Mouse (Mus musculus) CH12.LX (cell line): ENCODE results near the gene Zfp882. TPM values are rescaled to one million over a fixed set of nuclear protein-coding genes. Genes with fewer than 3 reads are reported as not detected.

Experiments
- DNase-seq: peaks from one replicate; pipeline ENCODE4 v3.0.0-alpha.2; 2013; ENCODE audit errors: extremely low read depth
- H3K27ac ChIP-seq: 2 replicates; pipeline ENCODE4 v1.5.1; 2012; ENCODE audit warnings: low read depth, mild to moderate bottlenecking, control low read depth, moderate library complexity; ENCODE audit not compliant: insufficient read depth
- H3K27me3 ChIP-seq: replicated peaks from 2 replicates; pipeline ENCODE3; 2012; ENCODE audit warnings: inconsistent platforms
- H3K36me3 ChIP-seq, 2 experiments: replicated peaks in 1 of 2; 2 replicates each; pipeline versions ENCODE3 to v1.6.1; 2012; ENCODE audit warnings: inconsistent platforms in 1 of 2, low read length in 1 of 2, mild to moderate bottlenecking in 1 of 2, mixed read lengths in 1 of 2, moderate library complexity in 1 of 2; ENCODE audit not compliant: control insufficient read depth in 1 of 2, insufficient read depth in 1 of 2
- H3K4me1 ChIP-seq, 2 experiments: 2 replicates each; pipeline ENCODE4 v1.6.1; 2012; ENCODE audit warnings: inconsistent platforms in 1 of 2, moderate library complexity in 1 of 2; ENCODE audit not compliant: insufficient read depth in 2 of 2, control insufficient read depth in 1 of 2
- H3K4me2 ChIP-seq: 2 replicates; pipeline ENCODE4 v1.6.1; 2012; ENCODE audit warnings: low read depth, mild to moderate bottlenecking, control low read depth; ENCODE audit not compliant: poor library complexity, insufficient read depth, severe bottlenecking
- H3K4me3 ChIP-seq, 3 experiments: fragments of 150-350 bp in 1 of 3; sonication (generic) in 1 of 3; replicated peaks in 1 of 3; 2 replicates each; pipeline versions ENCODE3 to v1.5.1; 2011 to 2012; ENCODE audit warnings: low read depth in 2 of 3, low read length in 2 of 3, mild to moderate bottlenecking in 2 of 3, moderate library complexity in 2 of 3, control low read depth in 1 of 3, improper control_type of control experiment in 1 of 3, inconsistent platforms in 1 of 3, mixed read lengths in 1 of 3; ENCODE audit not compliant: poor library complexity in 1 of 3
- H3K79me2 ChIP-seq: replicated peaks from 2 replicates; pipeline ENCODE4 v1.6.1; 2012; ENCODE audit warnings: mild to moderate bottlenecking, moderate library complexity; ENCODE audit not compliant: control insufficient read depth, poor library complexity, insufficient read depth, severe bottlenecking; ENCODE audit errors: extremely low read depth
- H3K9ac ChIP-seq: 2 replicates; pipeline ENCODE4 v1.6.1; 2012; ENCODE audit warnings: low read depth, mild to moderate bottlenecking, control low read depth, moderate library complexity; ENCODE audit not compliant: insufficient read depth
- H3K9me3 ChIP-seq: replicated peaks from 2 replicates; pipeline ENCODE3; 2012; ENCODE audit warnings: low read length, inconsistent platforms, mixed read lengths
- BHLHE40 ChIP-seq: IDR thresholded peaks from 2 replicates; pipeline ENCODE4 v1.6.1; 2011; ENCODE audit warnings: mild to moderate bottlenecking, low read depth, low read length, improper control_type of control experiment
- CHD1 ChIP-seq: IDR thresholded peaks from 2 replicates; pipeline ENCODE4 v1.6.1; 2012; ENCODE audit warnings: low read depth, low read length, improper control_type of control experiment, inconsistent platforms
- CHD2 ChIP-seq: IDR thresholded peaks from 2 replicates; pipeline ENCODE4 v1.6.1; 2011; ENCODE audit warnings: low read length, improper control_type of control experiment
- CTCF ChIP-seq, 2 experiments: IDR thresholded peaks in 1 of 2; conservative IDR thresholded peaks in 1 of 2; 2 replicates each; pipeline ENCODE4 v1.5.1; 2011 to 2012; ENCODE audit warnings: low read depth in 2 of 2, low read length in 2 of 2, improper control_type of control experiment in 1 of 2, inconsistent platforms in 1 of 2, mild to moderate bottlenecking in 1 of 2, moderate library complexity in 1 of 2
- E2F4 ChIP-seq: IDR thresholded peaks from 2 replicates; pipeline ENCODE4 v1.6.1; 2011; ENCODE audit warnings: low read depth, low read length, improper control_type of control experiment; ENCODE audit not compliant: insufficient replicate concordance
- ELF1 ChIP-seq: IDR thresholded peaks from 2 replicates; pipeline ENCODE4 v1.6.1; 2014; ENCODE audit warnings: low read depth, mild to moderate bottlenecking, inconsistent platforms, low read length, improper control_type of control experiment
- ETS1 ChIP-seq: conservative IDR thresholded peaks from 2 replicates; pipeline ENCODE4 v1.6.1; 2012; ENCODE audit warnings: low read depth, mild to moderate bottlenecking, inconsistent platforms, low read length, improper control_type of control experiment, moderate library complexity
- GABPA ChIP-seq: IDR thresholded peaks from 2 replicates; pipeline ENCODE4 v1.6.1; 2012; ENCODE audit warnings: low read depth, low read length, improper control_type of control experiment, inconsistent platforms; ENCODE audit not compliant: insufficient replicate concordance
- HCFC1 ChIP-seq: IDR thresholded peaks from 2 replicates; pipeline ENCODE4 v1.6.1; 2012; ENCODE audit warnings: low read depth, mild to moderate bottlenecking, inconsistent platforms, low read length, improper control_type of control experiment
- IRF4 ChIP-seq: IDR thresholded peaks from 2 replicates; pipeline ENCODE4 v1.6.1; 2014; ENCODE audit warnings: low read depth, mild to moderate bottlenecking, inconsistent platforms, low read length, improper control_type of control experiment
- JUND ChIP-seq: conservative IDR thresholded peaks from 2 replicates; pipeline ENCODE4 v1.6.1; 2011; ENCODE audit warnings: low read depth, low read length, improper control_type of control experiment
- KAT2A ChIP-seq: IDR thresholded peaks from 2 replicates; pipeline ENCODE4 v1.6.1; 2012; ENCODE audit warnings: low read length, improper control_type of control experiment, inconsistent platforms; ENCODE audit not compliant: insufficient replicate concordance
- MAX ChIP-seq: IDR thresholded peaks from 2 replicates; pipeline ENCODE4 v1.6.1; 2011; ENCODE audit warnings: low read length, improper control_type of control experiment
- MAZ ChIP-seq: IDR thresholded peaks from 2 replicates; pipeline ENCODE4 v1.6.1; 2012; ENCODE audit warnings: low read depth, mild to moderate bottlenecking, inconsistent platforms, low read length, improper control_type of control experiment, moderate library complexity
- MEF2A ChIP-seq: IDR thresholded peaks from 2 replicates; pipeline ENCODE4 v1.6.1; 2014; ENCODE audit warnings: low read depth, mild to moderate bottlenecking, inconsistent platforms, low read length, improper control_type of control experiment, borderline replicate concordance
- MYC ChIP-seq: IDR thresholded peaks from 2 replicates; pipeline ENCODE4 v1.6.1; 2011; ENCODE audit warnings: low read depth, mild to moderate bottlenecking, improper control_type of control experiment, low read length
- NELFE ChIP-seq: IDR thresholded peaks from 2 replicates; pipeline ENCODE4 v1.6.1; 2011; ENCODE audit warnings: low read depth, low read length, improper control_type of control experiment
- NRF1 ChIP-seq: IDR thresholded peaks from 2 replicates; pipeline ENCODE4 v1.6.1; 2014; ENCODE audit warnings: low read depth, mild to moderate bottlenecking, inconsistent platforms, low read length, improper control_type of control experiment, moderate library complexity
- PAX5 ChIP-seq: IDR thresholded peaks from 2 replicates; pipeline ENCODE4 v1.6.1; 2012; ENCODE audit warnings: low read length, inconsistent platforms, mixed read lengths
- POLR2A ChIP-seq: IDR thresholded peaks from 2 replicates; pipeline ENCODE4 v1.6.1; 2011; ENCODE audit warnings: low read depth, mild to moderate bottlenecking, improper control_type of control experiment, low read length
- SIN3A ChIP-seq: IDR thresholded peaks from 2 replicates; pipeline ENCODE4 v1.6.1; 2012; ENCODE audit warnings: low read length, improper control_type of control experiment, inconsistent platforms
- SMC3 ChIP-seq: IDR thresholded peaks from 2 replicates; pipeline ENCODE4 v1.6.1; 2011; ENCODE audit warnings: low read depth, low read length, improper control_type of control experiment
- TBP ChIP-seq: conservative IDR thresholded peaks from 2 replicates; pipeline ENCODE4 v1.6.1; 2011; ENCODE audit warnings: low read depth, low read length, improper control_type of control experiment
- UBTF ChIP-seq: IDR thresholded peaks from 2 replicates; pipeline ENCODE4 v1.6.1; 2012; ENCODE audit warnings: low read depth, mild to moderate bottlenecking, inconsistent platforms, low read length, improper control_type of control experiment, moderate library complexity
- USF1 ChIP-seq: IDR thresholded peaks from 2 replicates; pipeline ENCODE4 v1.6.1; 2014; ENCODE audit warnings: low read depth, mild to moderate bottlenecking, inconsistent platforms, low read length, improper control_type of control experiment
- USF2 ChIP-seq: conservative IDR thresholded peaks from 2 replicates; pipeline ENCODE4 v1.6.1; 2011; ENCODE audit warnings: low read depth, low read length, improper control_type of control experiment
- ZC3H11A ChIP-seq: IDR thresholded peaks from 2 replicates; pipeline ENCODE4 v1.6.1; 2012; ENCODE audit warnings: low read depth, mild to moderate bottlenecking, inconsistent platforms, low read length, improper control_type of control experiment
- ZKSCAN1 ChIP-seq: IDR thresholded peaks from 2 replicates; pipeline ENCODE4 v1.6.1; 2012; ENCODE audit warnings: low read depth, inconsistent platforms, low read length, improper control_type of control experiment, borderline replicate concordance
- ZMIZ1 ChIP-seq: IDR thresholded peaks from 2 replicates; pipeline ENCODE4 v1.6.1; 2012; ENCODE audit warnings: low read depth, mild to moderate bottlenecking, inconsistent platforms, low read length, improper control_type of control experiment
- ZNF384 ChIP-seq: IDR thresholded peaks from 2 replicates; pipeline ENCODE4 v1.6.1; 2012; ENCODE audit warnings: low read depth, low read length, improper control_type of control experiment, inconsistent platforms
- dilution Hi-C: fragments of 300-500 bp; cut with MboI; formaldehyde crosslinking; loops from 2 replicates; pipeline ENCODE4 v1.14.3; 2020; ENCODE audit warnings: low sequenced_read_pairs; ENCODE audit not compliant: extremely low pct_unique_long_range_greater_than_20kb, extremely low pct_ligation_motif_present
- in situ Hi-C: fragments of 300-500 bp; cut with MboI; formaldehyde crosslinking; loops from 3 replicates; pipeline ENCODE4 v1.14.3; 2019; ENCODE audit warnings: low sequenced_read_pairs, low pct_ligation_motif_present, low pct_unique_long_range_greater_than_20kb, mixed read lengths
- polyA plus RNA-seq: library from polyadenylated mRNA; unstranded; fragments of >175 nt; gene quantifications from 2 replicates; pipeline ENCODE4 v1.2.1, GENCODE M21; 2012; ENCODE audit warnings: low read depth; ENCODE audit not compliant: insufficient read length
- total RNA-seq, 2 experiments: library from RNA; depleted of rRNA; stranded (reverse); fragments of 300-350 nt in 1 of 2; fragments of >200 nt in 1 of 2; gene quantifications; 2 replicates each; pipeline ENCODE4 v1.2.3; 2012 to 2014

The Zfp882 gene
- total and polyA plus RNA-seq, 3 experiments, result 2.6 to 5.2 (median 4.0) TPM

GRCm38 (mm10) chr8:71912286-71912685, 3.9 kb downstream of the Zfp882 start:
- in situ Hi-C loops (no loop called here), dilution Hi-C loops (no loop called here)
- no peak for DNase-seq
- Histone ChIP-seq H3K4me2 (no peak overlapping the region), H3K4me1 (peaks cover 0 to 9% of the 10 kb centered on the region in 2 experiments; a peak in 1 of 4 replicates), H3K36me3 (peaks cover 9 to 39% of the 10 kb centered on the region in 2 experiments), H3K9me3 (no peaks in the 10 kb centered on the region), H3K9ac (no peak overlapping the region), H3K79me2 (peaks cover 3% of the 10 kb centered on the region; the same call in 1 of the 2 replicates), H3K27me3 (no peaks in the 10 kb centered on the region), H3K4me3 (no peak overlapping the region), H3K27ac (no peak overlapping the region)
- TF ChIP-seq MAX (no peak), UBTF (no peak), BHLHE40 (no peak), ZNF384 (no peak), ETS1 (no peak), JUND (no peak), HCFC1 (no peak), SMC3 (no peak), TBP (no peak), CHD2 (no peak), ELF1 (no peak), SIN3A (no peak), E2F4 (no peak)

DNA sequence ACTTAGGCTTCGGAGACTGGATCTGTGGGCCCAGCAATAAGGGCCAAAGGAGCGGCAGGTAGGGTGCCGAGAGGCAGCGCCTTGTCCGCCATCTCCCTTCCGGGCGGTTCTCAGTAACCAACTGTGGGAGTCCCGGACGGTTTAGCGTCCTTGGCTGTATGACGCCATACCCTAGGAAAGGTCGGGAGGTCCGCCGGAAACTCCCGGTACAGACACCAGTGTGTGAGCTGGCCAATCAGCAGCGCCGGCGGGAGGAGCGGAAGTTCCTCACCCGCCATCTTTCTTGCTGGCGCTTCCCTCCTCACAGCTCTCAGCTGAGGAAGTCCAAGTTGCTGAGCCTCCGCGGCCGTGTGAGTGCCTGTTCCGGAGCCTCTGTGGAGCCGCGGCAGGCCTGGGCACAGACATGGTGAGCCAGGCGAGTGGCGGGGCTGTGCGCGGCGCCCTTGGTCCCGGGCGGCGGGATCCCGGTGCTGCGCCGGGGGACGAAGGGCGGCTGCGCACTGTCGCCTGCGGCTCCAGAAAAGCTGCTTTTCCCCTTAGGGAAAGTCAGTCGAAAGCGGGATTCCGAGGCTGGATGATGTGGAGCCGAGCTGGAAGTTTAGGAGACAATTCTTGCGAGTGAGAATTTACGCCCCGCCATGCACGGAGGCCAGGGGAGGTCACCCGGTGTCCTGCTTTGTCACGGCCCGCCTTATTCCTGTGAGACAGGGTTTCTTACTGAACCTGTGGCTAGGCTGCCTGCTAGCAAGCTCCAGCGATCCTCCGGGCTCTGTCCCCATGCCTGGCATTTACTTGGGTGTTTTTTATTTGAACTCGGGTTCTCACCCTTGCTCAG, 14.4 kb downstream of the Zfp882 start:
- peaks cover 13% of the 10 kb centered on the region for H3K79me2 ChIP-seq
- TF ChIP-seq ZMIZ1 (no peak; the same call in 1 of the 2 replicates), ZKSCAN1 (no peak), NELFE (peak; percentile 81), NRF1 (peak; percentile 72), MYC (no peak), SMC3 (no peak), E2F4 (no peak), TBP (peak; percentile 47; the same call in 1 of the 2 replicates), POLR2A (peak; percentile 87), MAZ (no peak), ZC3H11A (no peak), IRF4 (no peak), ZNF384 (no peak), USF1 (no peak), CHD1 (no peak), GABPA (no peak), BHLHE40 (no peak), MEF2A (no peak), ETS1 (peak; percentile 20; the same call in 1 of the 2 replicates), CTCF (conservative IDR thresholded peaks at IDR 0.05 in 1 of 2, IDR thresholded peaks at IDR 0.05 in 1 of 2; ENCODE audit: low read depth in 2 of 2, low read length in 2 of 2) (no peak), KAT2A (peak; percentile 62; the same call in 1 of the 2 replicates), CHD2 (no peak), ELF1 (peak; percentile 72), HCFC1 (peak; percentile 86), PAX5 (no peak), USF2 (no peak)

More for the DNA sequence above, 14.4 kb downstream of the Zfp882 start:
- Histone ChIP-seq H3K4me3 (peak overlapping the region; percentile 64 to 83 (median 82)), H3K9ac (peak overlapping the region; percentile 81), H3K36me3 (peaks cover 5 to 28% of the 10 kb centered on the region in 2 experiments), H3K9me3 (no peaks in the 10 kb centered on the region), H3K27me3 (no peaks in the 10 kb centered on the region), H3K4me2 (peak overlapping the region; percentile 73), H3K27ac (peak overlapping the region; percentile 46), H3K4me1 (peaks cover 0 to 30% of the 10 kb centered on the region in 2 experiments; a peak in 3 of 4 replicates)
- in situ Hi-C loops (no loop called here), dilution Hi-C loops (no loop called here)
- peak; percentile 96 for DNase-seq
